Mouse (Mus musculus): Measurements from ENCODE around the gene Eml3. TPM values are rescaled to one million over a fixed set of nuclear protein-coding genes. Genes with fewer than 3 reads are reported as not detected.

Gene Eml3
- polyA plus RNA-seq, 1 experiment: 4.9 TPM

GRCm38 (mm10) chr19:8944062-8944461 lies 14.7 kb downstream of the Eml3 start:
- Histone ChIP-seq H3K36me3 (ENCODE audit: control insufficient read depth, insufficient read depth, low read length) (peaks cover 11% of the 10 kb centered on the region), H3K4me1 (ENCODE audit: control insufficient read depth, insufficient read depth, low read length) (peaks cover 15% of the 10 kb centered on the region), H3K27me3 (ENCODE audit: control insufficient read depth, insufficient read depth, low read length) (no peaks in the 10 kb centered on the region), H3K27ac (ENCODE audit: control insufficient read depth, insufficient read depth, low read depth, low read length) (no peak overlapping the region), H3K4me3 (ENCODE audit: control insufficient read depth, low read depth, low read length) (no peak overlapping the region)
- TF ChIP-seq CTCF (IDR thresholded peaks at IDR 0.05; ENCODE audit: control insufficient read depth, insufficient read depth, insufficient replicate concordance, low read depth, low read length): no peak
- no peak for TF ChIP-seq POLR2A (IDR thresholded peaks at IDR 0.05; ENCODE audit: control insufficient read depth, low read depth, low read length)

- Histone ChIP-seq H3K27ac (ENCODE audit: control insufficient read depth, insufficient read depth, low read depth, low read length) (no peak overlapping the region), H3K4me1 (ENCODE audit: control insufficient read depth, insufficient read depth, low read length) (peaks cover 15% of the 10 kb centered on the region), H3K36me3 (ENCODE audit: control insufficient read depth, insufficient read depth, low read length) (peaks cover 14% of the 10 kb centered on the region), H3K27me3 (ENCODE audit: control insufficient read depth, insufficient read depth, low read length) (no peaks in the 10 kb centered on the region), H3K4me3 (ENCODE audit: control insufficient read depth, low read depth, low read length) (no peak overlapping the region)
- TF ChIP-seq CTCF (IDR thresholded peaks at IDR 0.05; ENCODE audit: control insufficient read depth, insufficient read depth, insufficient replicate concordance, low read depth, low read length) (no peak), POLR2A (IDR thresholded peaks at IDR 0.05; ENCODE audit: control insufficient read depth, low read depth, low read length) (no peak)
Observed at GRCm38 (mm10) chr19:8944750-8945149, 15.4 kb downstream of the Eml3 start.

GRCm38 (mm10) chr19:8945251-8945650 lies 15.9 kb downstream of the Eml3 start:
- peaks cover 13% of the 10 kb centered on the region for H3K4me1 ChIP-seq (ENCODE audit: control insufficient read depth, insufficient read depth, low read length)
- no peak overlapping the region for H3K27ac ChIP-seq (ENCODE audit: control insufficient read depth, insufficient read depth, low read depth, low read length)

GRCm38 (mm10) chr19:8946929-8947328 lies 17.6 kb downstream of the Eml3 start:
- Histone ChIP-seq H3K4me1 (ENCODE audit: control insufficient read depth, insufficient read depth, low read length) (no peaks in the 10 kb centered on the region; the same call in 1 of the 2 replicates), H3K27ac (ENCODE audit: control insufficient read depth, insufficient read depth, low read depth, low read length) (no peak overlapping the region), H3K27me3 (ENCODE audit: control insufficient read depth, insufficient read depth, low read length) (no peaks in the 10 kb centered on the region), H3K36me3 (ENCODE audit: control insufficient read depth, insufficient read depth, low read length) (peaks cover 16% of the 10 kb centered on the region), H3K4me3 (ENCODE audit: control insufficient read depth, low read depth, low read length) (no peak overlapping the region)
- TF ChIP-seq CTCF (IDR thresholded peaks at IDR 0.05; ENCODE audit: control insufficient read depth, insufficient read depth, insufficient replicate concordance, low read depth, low read length): no peak
- TF ChIP-seq POLR2A (IDR thresholded peaks at IDR 0.05; ENCODE audit: control insufficient read depth, low read depth, low read length): no peak

More at GRCm38 (mm10) chr19:8945251-8945650, 15.9 kb downstream of the Eml3 start:
- Histone ChIP-seq H3K4me3 (ENCODE audit: control insufficient read depth, low read depth, low read length) (no peak overlapping the region), H3K27me3 (ENCODE audit: control insufficient read depth, insufficient read depth, low read length) (no peaks in the 10 kb centered on the region), H3K36me3 (ENCODE audit: control insufficient read depth, insufficient read depth, low read length) (peaks cover 14% of the 10 kb centered on the region)
- TF ChIP-seq POLR2A (IDR thresholded peaks at IDR 0.05; ENCODE audit: control insufficient read depth, low read depth, low read length): no peak
- no peak for TF ChIP-seq CTCF (IDR thresholded peaks at IDR 0.05; ENCODE audit: control insufficient read depth, insufficient read depth, insufficient replicate concordance, low read depth, low read length)

GRCm38 (mm10) chr19:8950190-8950589 lies 20.8 kb downstream of the Eml3 start:
- no peak overlapping the region for H3K4me3 ChIP-seq (ENCODE audit: control insufficient read depth, low read depth, low read length)
- H3K27ac ChIP-seq (ENCODE audit: control insufficient read depth, insufficient read depth, low read depth, low read length): no peak overlapping the region
- TF ChIP-seq CTCF (IDR thresholded peaks at IDR 0.05; ENCODE audit: control insufficient read depth, insufficient read depth, insufficient replicate concordance, low read depth, low read length): no peak
- no peak for TF ChIP-seq POLR2A (IDR thresholded peaks at IDR 0.05; ENCODE audit: control insufficient read depth, low read depth, low read length)
- no peaks in the 10 kb centered on the region; the same call in 1 of the 2 replicates for H3K4me1 ChIP-seq (ENCODE audit: control insufficient read depth, insufficient read depth, low read length)
- no peaks in the 10 kb centered on the region for H3K27me3 ChIP-seq (ENCODE audit: control insufficient read depth, insufficient read depth, low read length)
- H3K36me3 ChIP-seq (ENCODE audit: control insufficient read depth, insufficient read depth, low read length): peaks cover 16% of the 10 kb centered on the region

GRCm38 (mm10) chr19:8952241-8952640 lies 22.9 kb downstream of the Eml3 start:
- Histone ChIP-seq H3K4me1 (ENCODE audit: control insufficient read depth, insufficient read depth, low read length) (no peaks in the 10 kb centered on the region; the same call in 1 of the 2 replicates), H3K36me3 (ENCODE audit: control insufficient read depth, insufficient read depth, low read length) (peaks cover 13% of the 10 kb centered on the region), H3K27ac (ENCODE audit: control insufficient read depth, insufficient read depth, low read depth, low read length) (no peak overlapping the region), H3K27me3 (ENCODE audit: control insufficient read depth, insufficient read depth, low read length) (no peaks in the 10 kb centered on the region), H3K4me3 (ENCODE audit: control insufficient read depth, low read depth, low read length) (no peak overlapping the region)
- TF ChIP-seq POLR2A (IDR thresholded peaks at IDR 0.05; ENCODE audit: control insufficient read depth, low read depth, low read length) (no peak), CTCF (IDR thresholded peaks at IDR 0.05; ENCODE audit: control insufficient read depth, insufficient read depth, insufficient replicate concordance, low read depth, low read length) (no peak)

- H3K4me3 ChIP-seq (ENCODE audit: control insufficient read depth, low read depth, low read length): peak within 1 kb of the TSS; percentile 84
- TF ChIP-seq CTCF (IDR thresholded peaks at IDR 0.05; ENCODE audit: control insufficient read depth, insufficient read depth, insufficient replicate concordance, low read depth, low read length): no peak
- TF ChIP-seq POLR2A (IDR thresholded peaks at IDR 0.05; ENCODE audit: control insufficient read depth, low read depth, low read length): peak; percentile 87
- no peaks in the 10 kb centered on the region for H3K27me3 ChIP-seq (ENCODE audit: control insufficient read depth, insufficient read depth, low read length)
- H3K36me3 ChIP-seq (ENCODE audit: control insufficient read depth, insufficient read depth, low read length): peaks cover 10% of the 10 kb centered on the region
- peak within 1 kb of the TSS; percentile 77 for H3K27ac ChIP-seq (ENCODE audit: control insufficient read depth, insufficient read depth, low read depth, low read length)
- no peaks in the 10 kb centered on the region; the same call in 1 of the 2 replicates for H3K4me1 ChIP-seq (ENCODE audit: control insufficient read depth, insufficient read depth, low read length)
Observed at GRCm38 (mm10) chr19:8953135-8954039, 24.0 kb downstream of the Eml3 start, which contains the start of gene Tut1. Gene Tut1 (plus strand): TSS chr19:8953847.
